ENCODE assay signal across 8 mouse cellular contexts in the genomic region with DNA sequence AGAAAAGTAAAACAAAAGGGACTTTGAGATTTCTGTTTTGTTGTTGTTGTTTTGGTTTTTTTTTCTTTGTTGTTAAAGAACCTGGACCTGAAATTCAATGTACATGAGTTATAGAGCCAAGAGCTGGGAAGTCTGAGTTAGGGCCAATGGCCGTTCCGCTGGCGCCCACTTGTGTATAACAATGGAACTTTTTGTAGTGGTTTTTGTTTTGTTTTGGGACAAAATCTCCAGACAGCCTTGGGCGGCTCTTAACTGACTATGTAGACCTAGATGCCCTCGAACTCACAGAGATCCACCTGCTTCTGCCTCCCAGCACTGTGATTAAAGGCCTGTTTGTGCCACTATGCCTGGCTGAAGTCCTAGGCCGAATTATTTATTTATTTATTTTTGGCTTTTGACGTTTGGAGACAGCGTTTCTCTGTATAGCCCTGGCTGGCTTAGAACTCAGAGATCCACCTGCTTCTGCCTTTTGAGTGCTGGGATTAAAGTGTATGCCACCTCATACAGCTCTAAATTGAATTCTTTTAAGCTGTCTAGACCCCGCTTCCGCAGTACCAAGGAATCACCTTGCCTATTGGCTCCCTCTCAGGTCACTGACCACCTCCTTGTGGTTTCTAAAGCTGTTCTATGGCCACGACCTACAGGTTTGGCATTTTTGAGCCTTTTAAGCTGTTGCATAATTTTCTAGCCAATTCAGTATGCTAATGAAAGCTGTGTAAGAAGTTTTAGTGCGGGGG. TPM values are rescaled to one million over a fixed set of nuclear protein-coding genes. Genes with fewer than 3 reads are reported as not detected.
DNase-seq lines count a peak whose midpoint lies in the region; ATAC-seq and TF ChIP-seq lines count a peak whose summit lies in the region.
"Had no signal": no experiment of that assay in that cellular context is flagged by ENCODE, and none has a peak within 500 bp of the region (broad histone marks: within the 10 kb centered on the region; RNA-seq: fewer than 3 reads in every experiment).

No protein-coding gene starts in this region.

- TF ChIP-seq EP300 in heart, postnatal 0 days (IDR thresholded peaks at IDR 0.05; ENCODE audit: low read depth), result no peak

- H3K27me3 ChIP-seq in embryonic facial prominence, embryonic 10.5 days (replicated peaks; ENCODE audit: low read depth, poor library complexity, severe bottlenecking), result no peaks in the 10 kb centered on the region
- no peaks in the 10 kb centered on the region for H3K27me3 ChIP-seq in heart, postnatal 0 days (ENCODE audit: control insufficient read depth, insufficient read depth, low read length)
- H3K27me3 ChIP-seq: midbrain, embryonic 12.5 days had no signal

- 44% methylated on average over 12 of the region's 12 CpGs for WGBS in embryonic facial prominence, embryonic 10.5 days
- WGBS in heart, postnatal 0 days, result 36% methylated on average over 12 of the region's 12 CpGs

- H3K36me3 ChIP-seq in embryonic facial prominence, embryonic 10.5 days (replicated peaks), result peaks cover 7% of the 10 kb centered on the region
- peaks cover 9% of the 10 kb centered on the region; the same call in 1 of the 2 replicates for H3K36me3 ChIP-seq in heart, postnatal 0 days (replicated peaks; ENCODE audit: control insufficient read depth, insufficient read depth, low read length)

- H3K27ac ChIP-seq in embryonic facial prominence, embryonic 10.5 days (replicated peaks), result no peak overlapping the region
- H3K27ac ChIP-seq in heart, postnatal 0 days (ENCODE audit: low read depth), result no peak overlapping the region
- H3K27ac ChIP-seq: midbrain, embryonic 12.5 days had no signal

- H3K9ac ChIP-seq in heart, postnatal 0 days (replicated peaks; ENCODE audit: low read depth, low read length), result no peak overlapping the region
- H3K9ac ChIP-seq: midbrain, embryonic 12.5 days had no signal

- peak; percentile 53; the same call in 1 of the 2 replicates for ATAC-seq in heart, postnatal 0 days (ENCODE audit: insufficient read depth, low read depth)

- peak overlapping the region; percentile 45 for H3K4me2 ChIP-seq in heart, postnatal 0 days (ENCODE audit: low read depth, low read length)
- H3K4me2 ChIP-seq: midbrain, embryonic 12.5 days had no signal

- H3K4me1 ChIP-seq in embryonic facial prominence, embryonic 10.5 days, result peaks cover 10% of the 10 kb centered on the region
- H3K4me1 ChIP-seq in heart, postnatal 0 days (ENCODE audit: control insufficient read depth, insufficient read depth), result peaks cover 4% of the 10 kb centered on the region; the same call in 1 of the 2 replicates

- H3K9me3 ChIP-seq in embryonic facial prominence, embryonic 10.5 days, result no peaks in the 10 kb centered on the region
- H3K9me3 ChIP-seq in heart, postnatal 0 days (replicated peaks; ENCODE audit: control insufficient read depth, low read length), result no peaks in the 10 kb centered on the region
- H3K9me3 ChIP-seq: midbrain, embryonic 12.5 days had no signal

- DNase-seq in ES-CJ7 (ENCODE audit: low read depth, low spot score), result peak; percentile 70
- DNase-seq in adrenal gland, adult 18-20 months (ENCODE audit: low spot score in 2 of 2), result peak; percentile 54 to 57
- DNase-seq in embryonic facial prominence, embryonic 10.5 days (ENCODE audit: low spot score), result peak; percentile 49
- peak; percentile 36 for DNase-seq in heart, postnatal 0 days (ENCODE audit: low spot score)
- peak; percentile 59 to 81 for DNase-seq in kidney, postnatal 36 days
- peak; percentile 70 for DNase-seq in lung, postnatal 14 days
- DNase-seq in right cerebral cortex, postnatal 4 days, result peak; percentile 36

- peak overlapping the region; percentile 28 for H3K4me3 ChIP-seq in embryonic facial prominence, embryonic 10.5 days
- H3K4me3 ChIP-seq in heart, postnatal 0 days (ENCODE audit: low read depth, low read length), result peak overlapping the region; percentile 39
- H3K4me3 ChIP-seq: midbrain, embryonic 12.5 days had no signal

- TF ChIP-seq CTCF in heart, postnatal 0 days (IDR thresholded peaks at IDR 0.05; ENCODE audit: low read depth), result peak; percentile 50

RNA-seq across cellular contexts. Expression of gene Ap4e1, which starts 1.7 kb away (rescaled TPM):
- total RNA-seq in adrenal gland, adult 18-20 months (2021), result 1 to 10 TPM; 8.1 to 8.2 TPM
- polyA plus RNA-seq in embryonic facial prominence, embryonic 10.5 days (2016; fragmentation: Nextera tagmentation; extraction: Ambion mirVana), result 12.4 and 12.9 TPM in 2 replicates
- total RNA-seq in heart, postnatal 0 days (2014; rRNA removed; ENCODE audit: low replicate concordance), result 5.1 and 8.3 TPM in 2 replicates
- 4.0 and 4.1 TPM in 2 replicates for polyA plus RNA-seq in heart, postnatal 0 days (2015; fragmentation: Nextera tagmentation; extraction: Ambion mirVana)
